Mouse (Mus musculus): Measurements from ENCODE around the gene Cym. TPM values are rescaled to one million over a fixed set of nuclear protein-coding genes. Genes with fewer than 3 reads are reported as not detected.

The Cym gene
- total RNA-seq, 2 experiments from 2014 or later, result not detected

- DNase-seq (ENCODE audit: low spot score), result no peak
These were observed 4.3 kb upstream of the Cym start for GRCm38 (mm10) chr3:107225820-107226219.

- no peak for DNase-seq (ENCODE audit: low spot score)
These were observed 1.7 kb upstream of the Cym start for GRCm38 (mm10) chr3:107223230-107223629.

- no peak for DNase-seq (ENCODE audit: low spot score)
These were observed 3.0 kb downstream of the Cym start for GRCm38 (mm10) chr3:107218572-107218971.

- no peak for DNase-seq (ENCODE audit: low spot score)
These were observed 4.4 kb downstream of the Cym start for GRCm38 (mm10) chr3:107217101-107217480.

- DNase-seq (ENCODE audit: low spot score), result no peak
These were observed 5.0 kb downstream of the Cym start for GRCm38 (mm10) chr3:107216400-107217100.

- no peak for DNase-seq (ENCODE audit: low spot score)
These were observed 6.9 kb downstream of the Cym start for GRCm38 (mm10) chr3:107214606-107215005.

- DNase-seq (ENCODE audit: low spot score), result no peak
These were observed 13.8 kb downstream of the Cym start for GRCm38 (mm10) chr3:107207625-107208253.

GRCm38 (mm10) chr3:107206490-107207150 lies 14.9 kb downstream of the Cym start:
- DNase-seq (ENCODE audit: low spot score), result no peak

- DNase-seq (ENCODE audit: low spot score), result peak; percentile 78
These were observed 15.5 kb downstream of the Cym start for GRCm38 (mm10) chr3:107205994-107206393.

GRCm38 (mm10) chr3:107205170-107205569 lies 16.4 kb downstream of the Cym start:
- no peak for DNase-seq (ENCODE audit: low spot score)

- no peak for DNase-seq (ENCODE audit: low spot score)
These were observed 17.1 kb downstream of the Cym start for GRCm38 (mm10) chr3:107204413-107204812.

GRCm38 (mm10) chr3:107201310-107202180 lies 20.0 kb downstream of the Cym start:
- no peak for DNase-seq (ENCODE audit: low spot score)

GRCm38 (mm10) chr3:107188226-107188899 lies 33.2 kb downstream of the Cym start:
- peak; percentile 55 for DNase-seq (ENCODE audit: low spot score)

- DNase-seq (ENCODE audit: low spot score), result no peak
These were observed 34.5 kb downstream of the Cym start for GRCm38 (mm10) chr3:107187022-107187421.

- DNase-seq (ENCODE audit: low spot score), result no peak
These were observed 35.9 kb downstream of the Cym start for GRCm38 (mm10) chr3:107185597-107185996.

GRCm38 (mm10) chr3:107183178-107183577 lies 38.4 kb downstream of the Cym start:
- no peak for DNase-seq (ENCODE audit: low spot score)

- DNase-seq (ENCODE audit: low spot score), result peak; percentile 20
These were observed 38.8 kb downstream of the Cym start, which contains the start of gene Kcna10 for GRCm38 (mm10) chr3:107182756-107183155. Gene Kcna10 (plus strand): TSS chr3:107183056.

GRCm38 (mm10) chr3:107180860-107181259 lies 40.7 kb downstream of the Cym start:
- no peak for DNase-seq (ENCODE audit: low spot score)

GRCm38 (mm10) chr3:107176501-107176900 lies 45.0 kb downstream of the Cym start:
- no peak for DNase-seq (ENCODE audit: low spot score)

- DNase-seq (ENCODE audit: low spot score), result peak; percentile 62
These were observed 46.0 kb downstream of the Cym start for GRCm38 (mm10) chr3:107175486-107175885.

- no peak for DNase-seq (ENCODE audit: low spot score)
These were observed 49.0 kb downstream of the Cym start for GRCm38 (mm10) chr3:107172556-107172955.
